Mouse (Mus musculus) megakaryocyte, embryonic 14.5 days (primary cell): Measurements from ENCODE around the gene Iyd.

Experiments used
- FLI1 ChIP-seq: IDR thresholded peaks from 2 replicates; pipeline ENCODE4 v1.6.1; 2012; ENCODE audit warnings: low read length, inconsistent platforms, mixed read lengths
- GATA1 ChIP-seq: IDR thresholded peaks from 3 replicates; pipeline ENCODE4 v1.6.1; 2012; ENCODE audit warnings: mixed read lengths, low read length, inconsistent platforms, borderline replicate concordance

DNA sequence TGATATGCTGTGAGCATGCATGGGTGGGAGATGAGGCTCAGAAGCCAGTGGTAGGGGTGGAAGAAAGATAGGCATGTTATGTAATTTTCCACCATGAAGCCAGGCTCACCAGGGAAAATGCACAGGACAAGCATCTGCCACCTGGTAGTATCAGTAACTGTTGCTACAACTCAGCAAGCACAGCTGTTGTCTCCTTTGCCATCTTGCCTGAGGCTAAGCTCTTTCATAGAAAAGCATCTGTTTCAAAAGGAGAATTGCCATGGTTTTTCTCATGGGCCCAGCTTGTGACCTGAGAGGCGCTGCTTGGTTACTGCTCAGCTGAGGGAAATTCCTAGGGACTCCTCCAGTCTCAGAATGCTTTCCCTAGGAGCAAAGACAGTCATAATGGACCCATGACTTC is 3.7 kb upstream of the Iyd start:
- no peak for TF ChIP-seq GATA1
- no peak for TF ChIP-seq FLI1
